Mouse (Mus musculus) myocyte (in vitro differentiated cells): ENCODE results near the gene Rpia. TPM values are rescaled to one million over a fixed set of nuclear protein-coding genes. Genes with fewer than 3 reads are reported as not detected.

ENCODE experiments used
- H3K27me3 ChIP-seq: one replicate; pipeline ENCODE4 v1.6.1; 2011; ENCODE audit not compliant: control insufficient read depth, insufficient read depth, insufficient read length
- H3K36me3 ChIP-seq: one replicate; pipeline ENCODE4 v1.6.1; 2011; ENCODE audit not compliant: control insufficient read depth, insufficient read depth
- H3K4me2 ChIP-seq: one replicate; pipeline ENCODE4 v1.6.1; 2011; ENCODE audit warnings: low read depth, control low read depth
- H3K4me3 ChIP-seq: one replicate; pipeline ENCODE4 v1.5.1; 2011; ENCODE audit warnings: mild to moderate bottlenecking, control low read depth, moderate library complexity
- H3K79me2 ChIP-seq: one replicate; pipeline ENCODE4 v1.6.1; 2011; ENCODE audit not compliant: control insufficient read depth, insufficient read depth
- H3ac ChIP-seq: one replicate; pipeline ENCODE4 v1.6.1; 2011; ENCODE audit not compliant: control insufficient read depth, insufficient read length
- CEBPB ChIP-seq: IDR thresholded peaks from 2 replicates; pipeline ENCODE4 v1.6.1; 2011; ENCODE audit warnings: mild to moderate bottlenecking, moderate library complexity; ENCODE audit not compliant: poor library complexity, insufficient read depth, severe bottlenecking
- E2F4 ChIP-seq: IDR thresholded peaks from one replicate; pipeline ENCODE4 v1.6.1; 2011; ENCODE audit warnings: mild to moderate bottlenecking, control low read depth, moderate library complexity; ENCODE audit not compliant: insufficient read depth
- MAX ChIP-seq: IDR thresholded peaks from one replicate; pipeline ENCODE4 v1.6.1; 2011; ENCODE audit warnings: low read depth, mild to moderate bottlenecking, control low read depth
- MYOD1 ChIP-seq, 3 experiments: IDR thresholded peaks; one replicate each; pipeline ENCODE4 v1.6.1; 2011; ENCODE audit warnings: control low read depth in 2 of 3, low read depth in 2 of 3, mild to moderate bottlenecking in 2 of 3, moderate library complexity in 1 of 3; ENCODE audit not compliant: insufficient read length in 2 of 3, control insufficient read depth in 1 of 3
- MYOG ChIP-seq, 3 experiments: IDR thresholded peaks; one replicate each; pipeline ENCODE4 v1.6.1; 2011; ENCODE audit warnings: control low read depth in 2 of 3, low read depth in 2 of 3, mild to moderate bottlenecking in 2 of 3; ENCODE audit not compliant: insufficient read length in 2 of 3, control insufficient read depth in 1 of 3, insufficient read depth in 1 of 3
- POLR2A ChIP-seq: IDR thresholded peaks from one replicate; pipeline ENCODE4 v1.6.1; 2011; ENCODE audit warnings: low read depth, mild to moderate bottlenecking, control low read depth, moderate library complexity; ENCODE audit not compliant: insufficient read length
- POLR2AphosphoS2 ChIP-seq: IDR thresholded peaks from one replicate; pipeline ENCODE4 v1.6.1; 2011; ENCODE audit warnings: low read depth, control low read depth; ENCODE audit not compliant: insufficient read length
- REST ChIP-seq: IDR thresholded peaks from one replicate; pipeline ENCODE4 v1.6.1; 2011; ENCODE audit warnings: mild to moderate bottlenecking, control low read depth, moderate library complexity; ENCODE audit not compliant: insufficient read depth, insufficient read length
- SRF ChIP-seq: IDR thresholded peaks from one replicate; pipeline ENCODE4 v1.6.1; 2011; ENCODE audit warnings: low read depth; ENCODE audit not compliant: control insufficient read depth, insufficient read length
- TCF12 ChIP-seq: IDR thresholded peaks from one replicate; pipeline ENCODE4 v1.6.1; 2011; ENCODE audit warnings: mild to moderate bottlenecking, control low read depth; ENCODE audit not compliant: poor library complexity, insufficient read depth, severe bottlenecking
- TCF3 ChIP-seq: IDR thresholded peaks from one replicate; pipeline ENCODE4 v1.6.1; 2011; ENCODE audit warnings: low read depth, control low read depth; ENCODE audit not compliant: insufficient read length
- USF1 ChIP-seq: IDR thresholded peaks from one replicate; pipeline ENCODE4 v1.6.1; 2011; ENCODE audit warnings: low read depth, mild to moderate bottlenecking, control low read depth, moderate library complexity
- polyA plus RNA-seq: library from polyadenylated mRNA; unstranded; fragments of >200 nt; fragmentation: generic; extraction: Trizol; gene quantifications from one replicate; pipeline ENCODE4 v1.2.1, GENCODE M21; 2012; ENCODE audit warnings: missing spikeins

Rpia gene
- polyA plus RNA-seq, 1 experiment: 11.6 TPM

DNA sequence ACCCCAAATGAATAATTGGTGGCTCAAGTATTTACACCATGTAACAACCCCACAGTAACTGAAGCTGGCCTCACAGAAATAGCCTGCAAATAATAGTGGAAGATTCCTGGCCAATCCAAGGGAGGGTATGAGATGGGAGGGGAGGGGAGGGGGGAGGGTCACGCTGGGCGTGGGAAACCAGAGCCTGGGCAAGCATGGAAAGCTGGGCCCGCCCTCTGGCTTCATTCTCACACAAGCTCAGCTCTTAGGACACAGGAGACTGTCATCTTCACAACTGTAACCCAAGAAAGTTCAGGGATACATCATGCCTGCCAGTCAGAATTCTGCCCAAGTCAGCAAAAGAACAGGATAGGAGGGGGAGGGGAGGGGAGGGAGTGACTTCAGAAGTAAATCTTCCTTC, 6.2 kb downstream of the Rpia start:
- no peak for TF ChIP-seq MYOG (IDR thresholded peaks at IDR 0.05; ENCODE audit: control insufficient read depth in 1 of 3, insufficient read depth in 1 of 3, insufficient read length in 2 of 3, low read depth in 2 of 3)
- no peak for TF ChIP-seq E2F4
- TF ChIP-seq USF1: no peak
- no peak for TF ChIP-seq MYOD1 (IDR thresholded peaks at IDR 0.05; ENCODE audit: control insufficient read depth in 1 of 3, insufficient read length in 2 of 3, low read depth in 2 of 3)
- TF ChIP-seq POLR2AphosphoS2: no peak
- TF ChIP-seq SRF: no peak
- no peak for TF ChIP-seq CEBPB
- TF ChIP-seq REST: no peak
- no peak for TF ChIP-seq TCF3
- no peak for TF ChIP-seq TCF12
- TF ChIP-seq POLR2A: no peak
- H3K27me3 ChIP-seq: no peaks in the 10 kb centered on the region
- H3K4me2 ChIP-seq: no peak overlapping the region
- H3ac ChIP-seq: no peak overlapping the region
- H3K4me3 ChIP-seq: no peak overlapping the region
- H3K79me2 ChIP-seq: peaks cover 27% of the 10 kb centered on the region
- H3K36me3 ChIP-seq: peaks cover 4% of the 10 kb centered on the region

DNA sequence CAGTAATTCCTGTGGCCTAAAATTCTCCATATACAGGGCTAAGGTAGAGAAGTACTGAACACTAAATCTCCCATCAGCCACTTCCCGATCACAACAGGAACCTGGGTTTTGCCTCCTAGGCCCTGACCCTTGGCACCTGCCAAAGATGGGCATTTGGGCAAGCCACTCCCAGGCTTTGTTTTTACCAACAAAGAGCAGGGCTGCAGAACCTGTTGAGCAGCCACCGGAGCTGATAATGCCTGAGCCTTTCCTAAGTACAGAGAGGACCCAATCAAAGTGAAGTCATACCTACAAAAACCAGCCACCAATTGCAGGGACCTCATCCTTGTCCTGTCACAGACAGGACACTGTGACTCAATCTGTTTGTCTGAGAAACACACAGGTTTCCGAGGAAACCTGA, 7.2 kb downstream of the Rpia start:
- no peak overlapping the region for H3K4me2 ChIP-seq
- H3ac ChIP-seq: no peak overlapping the region
- peaks cover 4% of the 10 kb centered on the region for H3K36me3 ChIP-seq
- no peak for TF ChIP-seq MAX
- peaks cover 19% of the 10 kb centered on the region for H3K79me2 ChIP-seq
- no peak overlapping the region for H3K4me3 ChIP-seq
- H3K27me3 ChIP-seq: no peaks in the 10 kb centered on the region

DNA sequence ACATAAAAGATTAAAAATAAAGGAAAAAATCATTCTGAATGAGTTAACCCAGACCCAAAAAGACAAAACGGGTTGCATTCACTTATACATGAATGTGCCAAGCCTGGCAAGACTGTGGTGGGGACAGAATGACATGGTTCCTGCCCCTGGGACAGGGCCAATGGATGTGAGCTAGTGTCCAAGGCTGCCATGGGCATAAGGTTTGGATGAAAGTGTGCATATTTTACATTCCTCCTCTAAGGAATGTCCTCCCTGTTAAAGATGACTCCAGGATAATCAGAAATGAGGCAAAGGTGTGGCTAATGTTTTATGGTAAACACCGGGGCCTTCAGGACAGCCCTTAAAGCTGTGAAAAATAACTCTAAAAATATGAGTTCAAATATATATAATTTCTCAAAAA, 10.7 kb downstream of the Rpia start:
- no peak overlapping the region for H3K4me3 ChIP-seq
- TF ChIP-seq CEBPB (no peak), USF1 (no peak), TCF12 (no peak), SRF (no peak), MYOD1 (IDR thresholded peaks at IDR 0.05; ENCODE audit: control insufficient read depth in 1 of 3, insufficient read length in 2 of 3, low read depth in 2 of 3) (no peak), E2F4 (no peak), POLR2A (no peak), MAX (no peak), MYOG (IDR thresholded peaks at IDR 0.05; ENCODE audit: control insufficient read depth in 1 of 3, insufficient read depth in 1 of 3, insufficient read length in 2 of 3, low read depth in 2 of 3) (no peak), TCF3 (no peak), POLR2AphosphoS2 (no peak), REST (no peak)
- H3K4me2 ChIP-seq: no peak overlapping the region
- peaks cover 4% of the 10 kb centered on the region for H3K36me3 ChIP-seq
- H3K79me2 ChIP-seq: peaks cover 5% of the 10 kb centered on the region
- no peaks in the 10 kb centered on the region for H3K27me3 ChIP-seq
- H3ac ChIP-seq: no peak overlapping the region

DNA sequence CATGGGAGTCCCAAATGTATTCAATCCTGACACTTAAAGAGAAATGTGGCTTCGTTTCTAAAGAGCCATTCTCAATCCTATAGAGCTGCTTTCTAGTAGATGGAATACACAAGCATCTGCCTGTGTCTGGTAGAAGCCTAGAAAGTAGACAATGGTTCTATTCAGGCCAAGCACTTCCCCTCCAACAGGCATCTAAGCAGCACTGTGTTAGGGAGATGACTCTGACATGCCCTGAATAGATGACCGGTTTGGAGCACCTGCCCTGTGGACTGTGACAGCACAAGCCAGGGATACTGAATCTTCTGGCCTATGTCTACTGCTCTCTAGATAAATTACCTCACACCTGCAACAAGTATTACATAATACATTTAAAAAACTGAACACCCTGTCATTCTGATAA, 17.7 kb downstream of the Rpia start:
- no peak overlapping the region for H3ac ChIP-seq
- no peaks in the 10 kb centered on the region for H3K36me3 ChIP-seq
- no peaks in the 10 kb centered on the region for H3K27me3 ChIP-seq
- TF ChIP-seq SRF (no peak), POLR2A (no peak), MAX (no peak), MYOG (IDR thresholded peaks at IDR 0.05; ENCODE audit: control insufficient read depth in 1 of 3, insufficient read depth in 1 of 3, insufficient read length in 2 of 3, low read depth in 2 of 3) (no peak), E2F4 (no peak), USF1 (no peak), CEBPB (no peak), MYOD1 (IDR thresholded peaks at IDR 0.05; ENCODE audit: control insufficient read depth in 1 of 3, insufficient read length in 2 of 3, low read depth in 2 of 3) (no peak), TCF12 (no peak)
- no peak overlapping the region for H3K4me3 ChIP-seq
- no peaks in the 10 kb centered on the region for H3K79me2 ChIP-seq
- H3K4me2 ChIP-seq: no peak overlapping the region

DNA sequence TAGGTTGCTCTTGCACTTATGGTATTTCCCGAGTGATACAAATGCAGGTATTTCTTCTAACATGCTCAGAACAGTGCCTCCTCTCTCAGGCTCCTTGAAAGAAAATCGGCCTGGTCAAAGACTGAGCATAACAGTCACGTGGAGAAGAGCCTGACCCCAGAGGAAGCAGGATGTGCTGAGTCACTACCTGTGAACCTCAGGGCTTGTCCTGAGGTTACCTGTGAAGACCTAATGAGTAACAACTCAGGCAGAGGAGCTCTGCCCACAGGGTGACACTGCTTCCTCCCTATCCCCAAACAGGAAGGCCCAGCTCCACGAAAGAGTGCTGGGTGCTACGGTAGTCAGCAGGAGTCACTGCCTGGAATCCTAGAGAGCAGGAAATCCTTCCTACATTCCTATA, 18.3 kb downstream of the Rpia start:
- H3K36me3 ChIP-seq: no peaks in the 10 kb centered on the region
- no peak overlapping the region for H3ac ChIP-seq
- no peak overlapping the region for H3K4me2 ChIP-seq
- no peaks in the 10 kb centered on the region for H3K79me2 ChIP-seq
- TF ChIP-seq SRF (no peak), POLR2AphosphoS2 (no peak), TCF12 (no peak), E2F4 (no peak), MAX (no peak), CEBPB (no peak), TCF3 (no peak), POLR2A (no peak), REST (no peak), MYOG (IDR thresholded peaks at IDR 0.05; ENCODE audit: control insufficient read depth in 1 of 3, insufficient read depth in 1 of 3, insufficient read length in 2 of 3, low read depth in 2 of 3) (no peak), USF1 (no peak)
- H3K27me3 ChIP-seq: no peaks in the 10 kb centered on the region
- no peak overlapping the region for H3K4me3 ChIP-seq
